ENCODE assay signal across 25 mouse cellular contexts in genomic region chrX:71216879-71217278, GRCm38 (mm10). TPM values are rescaled to one million over a fixed set of nuclear protein-coding genes. Genes with fewer than 3 reads are reported as not detected.
A peak's percentile ranks its signal among the peaks of the same experiment; 100 is the strongest.
DNase-seq lines count a peak whose midpoint lies in the region; ATAC-seq and TF ChIP-seq lines count a peak whose summit lies in the region.
"Had no signal": no experiment of that assay in that cellular context is flagged by ENCODE, and none has a peak within 500 bp of the region (broad histone marks: within the 10 kb centered on the region; RNA-seq: fewer than 3 reads in every experiment).

No protein-coding gene starts in this region.

- H3K27ac ChIP-seq in liver, adult 2 months (replicated peaks; ENCODE audit: insufficient read depth, low read depth, low read length), result no peak overlapping the region
- no peak overlapping the region for H3K27ac ChIP-seq in liver, embryonic 12.5 days
- peak overlapping the region; percentile 35; the same call in 1 of the 2 replicates for H3K27ac ChIP-seq in intestine, postnatal 0 days (ENCODE audit: low read depth, low read length)
- H3K27ac ChIP-seq: embryonic facial prominence, embryonic 10.5 days; embryonic facial prominence, embryonic 13.5 days; forebrain, embryonic 12.5 days; heart, adult 2 months; hindbrain, embryonic 12.5 days; hindbrain, embryonic 15.5 days had no signal

- H3K9me3 ChIP-seq in liver, embryonic 12.5 days (replicated peaks), result no peaks in the 10 kb centered on the region
- H3K9me3 ChIP-seq in G1E (replicated peaks), result no peaks in the 10 kb centered on the region
- no peaks in the 10 kb centered on the region for H3K9me3 ChIP-seq in intestine, postnatal 0 days (ENCODE audit: control insufficient read depth)
- H3K9me3 ChIP-seq: embryonic facial prominence, embryonic 10.5 days; embryonic facial prominence, embryonic 13.5 days; forebrain, embryonic 12.5 days; hindbrain, embryonic 12.5 days; hindbrain, embryonic 15.5 days had no signal

- H3K79me2 ChIP-seq in liver, adult 2 months (ENCODE audit: control insufficient read depth, insufficient read depth, low read length), result peaks cover 4% of the 10 kb centered on the region; the same call in 1 of the 2 replicates

- ATAC-seq in liver, embryonic 12.5 days, result no peak
- ATAC-seq in G1E (ENCODE audit: extremely low read depth, insufficient number of reproducible peaks, low FRiP score, poor library complexity, severe bottlenecking), result peak; percentile 54
- ATAC-seq in intestine, postnatal 0 days, result peak; percentile 37; the same call in 1 of the 2 replicates
- ATAC-seq: forebrain, embryonic 16.5 days had no signal

- H3K4me3 ChIP-seq in liver, adult 2 months (ENCODE audit: insufficient read depth, low read depth, low read length), result no peak overlapping the region
- H3K4me3 ChIP-seq in liver, embryonic 12.5 days, result no peak overlapping the region
- H3K4me3 ChIP-seq in G1E (ENCODE audit: low read depth, low read length), result no peak overlapping the region; the same call in 1 of the 2 replicates
- no peak overlapping the region for H3K4me3 ChIP-seq in intestine, postnatal 0 days (ENCODE audit: low read depth, low read length)
- H3K4me3 ChIP-seq: embryonic facial prominence, embryonic 10.5 days; embryonic facial prominence, embryonic 13.5 days; forebrain, embryonic 12.5 days; heart, adult 2 months; hindbrain, embryonic 12.5 days; hindbrain, embryonic 15.5 days had no signal

- peaks cover 12% of the 10 kb centered on the region; the same call in 1 of the 2 replicates for H3K4me1 ChIP-seq in liver, adult 2 months (ENCODE audit: control insufficient read depth, insufficient read depth, low read length)
- H3K4me1 ChIP-seq in liver, embryonic 12.5 days, result peaks cover 13% of the 10 kb centered on the region
- H3K4me1 ChIP-seq in G1E (ENCODE audit: insufficient read depth, low read depth, low read length), result peaks cover 13% of the 10 kb centered on the region
- H3K4me1 ChIP-seq in intestine, postnatal 0 days (replicated peaks; ENCODE audit: control insufficient read depth, insufficient read depth, low read length), result 0 out of 2 replicates have a peak, but pooled peaks cover 2% of the 10 kb centered on the region
- H3K4me1 ChIP-seq: embryonic facial prominence, embryonic 10.5 days; embryonic facial prominence, embryonic 13.5 days; forebrain, embryonic 12.5 days; hindbrain, embryonic 12.5 days; hindbrain, embryonic 15.5 days had no signal

- intact Hi-C loops in left cerebral cortex, postnatal 14 days (cut with DNase I), result no loop called here

- no peaks in the 10 kb centered on the region for H3K36me3 ChIP-seq in liver, adult 2 months (ENCODE audit: control insufficient read depth, insufficient read depth, low read length)
- H3K36me3 ChIP-seq in liver, embryonic 12.5 days, result no peaks in the 10 kb centered on the region
- peaks cover 3% of the 10 kb centered on the region for H3K36me3 ChIP-seq in G1E (replicated peaks)
- H3K36me3 ChIP-seq in intestine, postnatal 0 days (ENCODE audit: control insufficient read depth, insufficient read depth), result no peaks in the 10 kb centered on the region
- H3K36me3 ChIP-seq: embryonic facial prominence, embryonic 10.5 days; embryonic facial prominence, embryonic 13.5 days; forebrain, embryonic 12.5 days; hindbrain, embryonic 12.5 days; hindbrain, embryonic 15.5 days had no signal

- no peak for TF ChIP-seq POLR2A in liver, adult 2 months (IDR thresholded peaks at IDR 0.05; ENCODE audit: extremely low read depth, insufficient read depth, low read length)

- no peak overlapping the region for H3K4me2 ChIP-seq in liver, embryonic 12.5 days
- H3K4me2 ChIP-seq in intestine, postnatal 0 days (replicated peaks; ENCODE audit: low read depth), result peak overlapping the region; percentile 65; the same call in 1 of the 2 replicates
- H3K4me2 ChIP-seq: embryonic facial prominence, embryonic 13.5 days; forebrain, embryonic 12.5 days; heart, embryonic 11.5 days; hindbrain, embryonic 12.5 days had no signal

- WGBS in liver, adult 2 months, result 37% methylated on average over 2 of the region's 2 CpGs
- WGBS in liver, embryonic 12.5 days (ENCODE audit: insufficient replicate concordance), result 70% methylated on average over 2 of the region's 2 CpGs
- WGBS in intestine, postnatal 0 days, result 58% methylated on average over 2 of the region's 2 CpGs

- no peaks in the 10 kb centered on the region for H3K27me3 ChIP-seq in liver, adult 2 months (ENCODE audit: control insufficient read depth, insufficient read depth, low read length)
- no peaks in the 10 kb centered on the region for H3K27me3 ChIP-seq in liver, embryonic 12.5 days (replicated peaks)
- H3K27me3 ChIP-seq in G1E (ENCODE audit: insufficient read depth, low read length), result no peaks in the 10 kb centered on the region
- H3K27me3 ChIP-seq in intestine, postnatal 0 days (replicated peaks; ENCODE audit: control insufficient read depth, insufficient read depth, low read length), result no peaks in the 10 kb centered on the region
- H3K27me3 ChIP-seq: forebrain, embryonic 12.5 days; hindbrain, embryonic 12.5 days; hindbrain, embryonic 15.5 days had no signal

- TF ChIP-seq CTCF in liver, adult 2 months (IDR thresholded peaks at IDR 0.05; ENCODE audit: low read depth, low read length), result no peak
- no peak for TF ChIP-seq CTCF in G1E (IDR thresholded peaks at IDR 0.05; ENCODE audit: low read depth, low read length)
- no peak for TF ChIP-seq CTCF in intestine, postnatal 0 days (IDR thresholded peaks at IDR 0.05; ENCODE audit: low read depth)

- peak; percentile 69 for DNase-seq in liver, adult 2 months (ENCODE audit: extremely low read depth, low read depth, low spot score)
- peak; percentile 10 for DNase-seq in 3T3-L1 (ENCODE audit: low read depth, low spot score)
- DNase-seq in G1E (ENCODE audit: low spot score), result no peak
- no peak for DNase-seq in urinary bladder, postnatal 4 days (ENCODE audit: low spot score in 2 of 2)
- no peak for DNase-seq in left cerebral cortex, postnatal 14 days (ENCODE audit: low spot score in 2 of 2)
- DNase-seq in cerebellum, adult 11-12 months, result no peak
- DNase-seq: adrenal gland, adult 2 months; adrenal gland, postnatal 14 days; cerebellum, adult 11 months; cerebellum, adult 8-10 months; cerebellum, postnatal 10 days; cerebellum, postnatal 36 days; embryo, embryonic 11 days; gastrocnemius, postnatal 10 days; gastrocnemius, postnatal 36 days; heart, adult 2 months had no signal

- H3K9ac ChIP-seq in liver, adult 2 months (ENCODE audit: low read depth, low read length), result no peak overlapping the region
- H3K9ac ChIP-seq in liver, embryonic 12.5 days, result no peak overlapping the region
- no peak overlapping the region for H3K9ac ChIP-seq in intestine, postnatal 0 days (ENCODE audit: low read depth, low read length)
- H3K9ac ChIP-seq: embryonic facial prominence, embryonic 13.5 days; forebrain, embryonic 12.5 days; hindbrain, embryonic 12.5 days; hindbrain, embryonic 15.5 days had no signal

RNA-seq across cellular contexts. Expression of gene Mtm1, which starts 6.3 kb away (rescaled TPM):
- total RNA-seq in liver, adult 2 months (2014; rRNA removed), result 15.0 and 18.6 TPM in 2 replicates
- 2.1 and 2.4 TPM in 2 replicates for polyA plus RNA-seq in liver, adult 2 months (2012; rRNA removed)
- 3.7 and 3.9 TPM in 2 replicates for polyA plus RNA-seq in liver, embryonic 12.5 days (2016; fragmentation: Nextera tagmentation; extraction: Ambion mirVana)
- 37.9 and 38.1 TPM in 2 replicates for total RNA-seq in G1E (2014; fragmentation: Nextera tagmentation)
- total RNA-seq in G1E (2017), result 13.2 and 18.5 TPM in 2 replicates
- polyA plus RNA-seq in G1E (2012), result 0.24 and 0.64 TPM in 2 replicates
- polyA plus RNA-seq in intestine, postnatal 0 days (2015; fragmentation: Nextera tagmentation; extraction: Ambion mirVana), result 17.8 and 18.0 TPM in 2 replicates
- total RNA-seq in left cerebral cortex, postnatal 14 days (2021), result 1 to 10 TPM; 5.0 to 5.6 TPM

Comparison
In these comparisons a context has a peak if more than half of its experiments do, and no peak if none do; other contexts are left out.
1. DNase-seq: peak in liver, adult 2 months (single experiment) and 3T3-L1 (single experiment); none in G1E (single experiment), urinary bladder, postnatal 4 days (0 of 2), left cerebral cortex, postnatal 14 days (0 of 2) and cerebellum, adult 11-12 months (single experiment).